Mouse (Mus musculus) kidney, postnatal 0 days (tissue): ENCODE results near the gene Rgs6. TPM values are rescaled to one million over a fixed set of nuclear protein-coding genes. Genes with fewer than 3 reads are reported as not detected.
A peak's percentile ranks its signal among the peaks of the same experiment; 100 is the strongest.

Experiments used
- ATAC-seq: fragments of 200-750 bp; cut with Nextera tagmentation; replicated peaks from 2 replicates; pipeline ENCODE4 v1.8.0; 2017; ENCODE audit warnings: low read depth, moderate number of reproducible peaks, moderate TSS enrichment, moderate library complexity; ENCODE audit not compliant: low FRiP score
- DNase-seq: peaks from one replicate; pipeline ENCODE4 v3.0.0-alpha.2; 2016; ENCODE audit warnings: low spot score
- H3K27ac ChIP-seq: fragments of 300-500 bp; sonication (generic); 2 replicates; pipeline ENCODE4 v1.5.1; 2014; ENCODE audit warnings: mild to moderate bottlenecking
- H3K27me3 ChIP-seq: fragments of 300-500 bp; sonication (generic); 2 replicates; pipeline ENCODE4 v1.6.1; 2014; ENCODE audit warnings: low read length, mixed read lengths; ENCODE audit not compliant: insufficient read depth
- H3K36me3 ChIP-seq: fragments of 300-500 bp; sonication (generic); 2 replicates; pipeline ENCODE4 v1.6.1; 2014; ENCODE audit warnings: low read length, mixed read lengths; ENCODE audit not compliant: insufficient read depth
- H3K4me1 ChIP-seq: fragments of 300-500 bp; sonication (generic); replicated peaks from 2 replicates; pipeline ENCODE4 v1.6.1; 2014; ENCODE audit warnings: antibody characterized with exemption, low read length, mixed read lengths; ENCODE audit not compliant: insufficient read depth
- H3K4me2 ChIP-seq: fragments of 300-500 bp; sonication (generic); 2 replicates; pipeline ENCODE4 v1.6.1; 2014; ENCODE audit warnings: mild to moderate bottlenecking, low read length, moderate library complexity, mixed read lengths
- H3K4me3 ChIP-seq: fragments of 300-500 bp; sonication (generic); replicated peaks from 2 replicates; pipeline ENCODE4 v1.5.1; 2014; ENCODE audit warnings: low read depth, low read length
- H3K9ac ChIP-seq: fragments of 300-500 bp; sonication (generic); 2 replicates; pipeline ENCODE4 v1.6.1; 2014; ENCODE audit warnings: low read depth, low read length
- H3K9me3 ChIP-seq: fragments of 300-500 bp; sonication (generic); replicated peaks from 2 replicates; pipeline ENCODE4 v1.6.1; 2016; ENCODE audit warnings: low read length, inconsistent platforms, mixed read lengths
- CTCF ChIP-seq: IDR thresholded peaks from 2 replicates; pipeline ENCODE4 v1.5.1; 2016; ENCODE audit warnings: antibody characterized with exemption, low read depth, mild to moderate bottlenecking, moderate library complexity
- WGBS: fragments of 180-500 bp; shearing (Covaris S2); extraction: QIAGEN DNeasy Blood & Tissue Kit; methylation state at CpG from one replicate; pipeline ENCODE4 v1.1.7; 2014; 5-methylcytosine and 5-hydroxymethylcytosine counted together
- polyA plus RNA-seq: library from polyadenylated mRNA; unstranded; fragments of >200 nt; fragmentation: Nextera tagmentation; extraction: Ambion mirVana; gene quantifications from 2 replicates; pipeline ENCODE4 v1.2.1, GENCODE M21; 2015

Gene Rgs6
- polyA plus RNA-seq, 1 experiment from 2014 or later = 2.2 TPM

DNA sequence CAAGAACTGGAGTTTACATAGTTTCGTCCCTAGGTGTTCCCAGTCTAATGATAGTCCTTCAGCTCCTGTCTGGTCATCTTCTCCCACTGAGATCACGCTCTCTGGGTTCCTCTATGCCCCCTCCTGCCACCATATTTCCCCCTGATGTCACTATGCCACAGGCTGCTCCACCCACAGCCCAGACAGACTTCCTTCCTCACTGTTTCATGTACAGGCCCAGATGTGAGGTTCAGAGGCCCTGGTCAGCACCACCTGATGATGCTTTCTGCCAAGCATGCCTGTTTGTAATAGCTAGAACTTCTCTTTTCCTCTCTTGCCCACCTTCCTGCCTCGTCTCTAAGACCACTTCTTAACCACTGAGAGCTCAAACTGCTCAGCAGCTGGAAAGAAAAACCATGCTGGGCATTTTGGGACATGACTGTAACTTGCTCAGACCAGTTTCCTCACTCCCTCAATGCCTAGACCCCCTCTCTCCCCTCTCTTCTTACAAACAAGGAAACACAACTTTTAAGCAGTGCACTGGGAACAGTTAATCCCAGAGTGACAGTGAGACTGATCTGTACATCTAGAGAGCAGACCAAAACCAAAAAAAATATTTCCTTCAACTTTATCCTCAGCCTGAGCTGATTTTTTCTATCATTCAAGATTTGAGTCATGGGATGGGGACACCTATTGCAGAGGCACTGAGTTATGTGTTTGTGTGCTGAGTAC is 446.9 kb downstream of the Rgs6 start:
- H3K4me2 ChIP-seq = no peak overlapping the region
- TF ChIP-seq CTCF = no peak
- no peak overlapping the region for H3K27ac ChIP-seq
- 83% methylated on average over 3 of the region's 3 CpGs for WGBS
- no peak overlapping the region for H3K9ac ChIP-seq
- DNase-seq (no peak), ATAC-seq (no peak)
- peaks cover 4% of the 10 kb centered on the region; the same call in 1 of the 2 replicates for H3K4me1 ChIP-seq
- no peak overlapping the region for H3K4me3 ChIP-seq
- H3K36me3 ChIP-seq = no peaks in the 10 kb centered on the region
- H3K9me3 ChIP-seq = no peaks in the 10 kb centered on the region
- no peaks in the 10 kb centered on the region for H3K27me3 ChIP-seq

- no peak for ATAC-seq
- H3K4me1 ChIP-seq = peaks cover 4% of the 10 kb centered on the region; the same call in 1 of the 2 replicates
- no peak overlapping the region for H3K27ac ChIP-seq
- no peak overlapping the region for H3K4me3 ChIP-seq
- no peaks in the 10 kb centered on the region for H3K27me3 ChIP-seq
- no peaks in the 10 kb centered on the region for H3K9me3 ChIP-seq
- H3K4me2 ChIP-seq = peak overlapping the region; percentile 11; the same call in 1 of the 2 replicates
- H3K36me3 ChIP-seq = no peaks in the 10 kb centered on the region
- H3K9ac ChIP-seq = no peak overlapping the region
- WGBS = 40% methylated on average over 25 of the region's 25 CpGs
- TF ChIP-seq CTCF = no peak
- DNase-seq = peak; percentile 32
Observed at GRCm38 (mm10) chr12:83037798-83038560, 449.9 kb downstream of the Rgs6 start.

DNA sequence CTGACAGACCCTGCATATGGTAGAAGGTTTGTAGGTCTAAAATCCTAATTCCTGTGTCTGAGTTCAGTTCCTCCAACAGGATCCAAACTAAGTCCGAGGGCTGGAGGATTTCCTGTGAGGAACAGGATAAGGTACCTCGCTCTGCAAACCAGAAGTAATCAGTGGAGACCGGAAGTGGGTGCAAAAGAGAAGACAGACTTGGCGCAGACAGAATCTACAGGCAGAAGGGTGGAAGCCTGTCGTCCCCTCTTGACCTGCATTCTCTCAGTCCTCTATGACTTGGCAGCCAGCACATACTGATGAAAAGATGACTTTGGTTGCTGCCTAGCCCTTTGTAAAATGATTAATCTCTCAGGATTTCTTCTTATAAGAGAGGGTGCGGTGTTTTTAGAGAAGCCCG is 450.7 kb downstream of the Rgs6 start:
- no peaks in the 10 kb centered on the region for H3K36me3 ChIP-seq
- H3K9me3 ChIP-seq = no peaks in the 10 kb centered on the region
- no peak overlapping the region for H3K4me3 ChIP-seq
- H3K4me1 ChIP-seq = peaks cover 4% of the 10 kb centered on the region; the same call in 1 of the 2 replicates
- WGBS = 62% methylated on average over 7 of the region's 7 CpGs
- H3K27ac ChIP-seq = no peak overlapping the region
- ATAC-seq (no peak), DNase-seq (peak; percentile 62)
- TF ChIP-seq CTCF = no peak
- peak overlapping the region; percentile 11; the same call in 1 of the 2 replicates for H3K4me2 ChIP-seq
- H3K27me3 ChIP-seq = no peaks in the 10 kb centered on the region
- H3K9ac ChIP-seq = no peak overlapping the region

DNA sequence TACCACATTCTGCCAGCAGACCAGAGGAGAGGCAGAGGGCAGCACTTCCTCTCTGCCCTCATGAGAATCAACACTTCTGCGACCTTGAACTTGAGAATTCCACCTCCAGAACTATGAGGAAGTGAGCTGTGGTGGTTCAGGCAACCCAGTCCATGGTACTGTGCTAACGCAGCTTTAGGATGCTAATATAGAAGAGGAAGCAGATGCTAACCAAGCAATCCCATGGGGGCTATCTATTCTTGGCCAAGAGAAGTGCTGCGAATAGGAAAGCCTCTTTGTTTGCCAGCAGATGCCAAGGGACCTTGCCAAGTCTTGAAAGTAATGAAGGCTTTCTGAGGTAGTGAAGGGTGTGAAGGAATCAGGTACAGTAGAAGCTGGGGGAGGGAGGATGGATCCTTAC is 451.8 kb downstream of the Rgs6 start:
- no peak for TF ChIP-seq CTCF
- ATAC-seq (no peak), DNase-seq (no peak)
- no peak overlapping the region for H3K4me3 ChIP-seq
- H3K9ac ChIP-seq = no peak overlapping the region
- 66% methylated on average over 3 of the region's 3 CpGs for WGBS
- no peaks in the 10 kb centered on the region for H3K27me3 ChIP-seq
- H3K27ac ChIP-seq = no peak overlapping the region
- H3K4me2 ChIP-seq = no peak overlapping the region
- no peaks in the 10 kb centered on the region for H3K36me3 ChIP-seq
- no peaks in the 10 kb centered on the region for H3K9me3 ChIP-seq
- peaks cover 4% of the 10 kb centered on the region; the same call in 1 of the 2 replicates for H3K4me1 ChIP-seq

DNA sequence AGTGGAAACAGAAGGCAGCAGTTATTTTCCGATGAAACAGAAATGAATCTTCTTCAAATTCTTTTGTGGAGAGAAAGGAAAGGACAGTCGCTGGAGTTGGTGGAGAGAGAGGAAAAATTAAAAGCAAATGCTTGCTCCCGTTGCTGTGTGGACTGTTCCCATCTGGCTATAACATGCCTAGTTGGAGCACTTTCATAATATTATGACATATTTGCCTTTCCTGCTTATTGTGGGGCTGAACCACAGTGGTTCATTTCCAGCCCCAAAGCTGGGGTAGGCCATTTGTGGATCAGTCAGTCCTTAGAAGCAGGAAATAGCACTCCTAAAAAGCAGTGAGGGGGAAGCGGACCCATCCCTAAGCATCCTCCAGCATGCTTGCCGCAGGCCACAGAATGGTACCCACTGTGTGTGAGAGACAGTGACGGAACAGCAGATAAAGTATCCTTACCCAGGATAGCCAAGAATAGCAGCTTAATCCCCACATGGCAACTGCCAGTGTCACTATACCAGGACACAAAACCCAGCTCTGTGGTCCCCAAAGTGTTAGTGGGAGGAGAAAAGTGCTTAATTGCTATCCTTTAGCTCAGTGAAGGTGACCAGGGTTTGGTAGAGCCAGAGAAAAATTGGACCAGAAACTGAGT is 456.0 kb downstream of the Rgs6 start:
- Histone ChIP-seq H3K9ac (no peak overlapping the region), H3K4me2 (no peak overlapping the region), H3K4me3 (no peak overlapping the region), H3K36me3 (no peaks in the 10 kb centered on the region), H3K27me3 (no peaks in the 10 kb centered on the region), H3K9me3 (no peaks in the 10 kb centered on the region), H3K4me1 (no peaks in the 10 kb centered on the region), H3K27ac (no peak overlapping the region)
- no peak for TF ChIP-seq CTCF
- no peak for ATAC-seq
- 70% methylated on average over 6 of the region's 6 CpGs for WGBS
- DNase-seq = no peak

DNA sequence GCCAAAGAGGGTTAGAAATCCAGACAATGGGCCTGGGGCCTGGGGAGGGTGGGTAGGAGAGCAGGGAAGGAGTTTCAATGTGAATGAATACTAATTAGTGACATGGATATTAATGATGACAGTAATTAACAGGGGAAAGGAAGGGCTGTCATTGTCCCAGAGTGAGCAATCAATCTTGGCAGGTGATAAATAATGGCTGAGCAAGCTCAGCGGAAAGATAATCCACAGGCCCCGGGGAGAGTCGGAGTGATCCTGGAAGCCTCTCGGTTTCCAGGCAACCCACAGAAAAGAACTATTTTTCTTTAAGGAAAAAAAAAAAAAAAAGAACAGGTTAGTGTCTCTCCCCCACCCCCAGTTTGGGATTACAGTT is 456.5 kb downstream of the Rgs6 start:
- WGBS = 13% methylated on average over 4 of the region's 4 CpGs
- no peak overlapping the region for H3K27ac ChIP-seq

More for the DNA sequence above, 456.5 kb downstream of the Rgs6 start:
- Histone ChIP-seq H3K4me2 (no peak overlapping the region), H3K4me3 (no peak overlapping the region), H3K9ac (no peak overlapping the region), H3K36me3 (no peaks in the 10 kb centered on the region), H3K27me3 (no peaks in the 10 kb centered on the region), H3K9me3 (no peaks in the 10 kb centered on the region), H3K4me1 (no peaks in the 10 kb centered on the region)
- ATAC-seq (no peak), DNase-seq (no peak)
- TF ChIP-seq CTCF = no peak
